Mouse (Mus musculus) left cerebral cortex, postnatal 4 days (tissue): ENCODE measurements around the gene Zdhhc22. TPM values are rescaled to one million over a fixed set of nuclear protein-coding genes. Genes with fewer than 3 reads are reported as not detected.
A peak's percentile ranks its signal among the peaks of the same experiment; 100 is the strongest.

Experiments used
- DNase-seq: peaks from one replicate; pipeline ENCODE4 v3.0.0-alpha.2; 2022
- intact Hi-C: fragments of 180-260 bp; cut with DNase I; formaldehyde crosslinking; loops from one replicate; pipeline ENCODE4 v1.15.1; 2025
- total RNA-seq, 2 experiments: library from RNA; stranded (reverse); gene quantifications; 2 replicates each; pipeline ENCODE4 v1.2.3; 2021

Gene Zdhhc22
- 10 to 100 TPM; 15.8 to 19.0 TPM for total RNA-seq

GRCm38 (mm10) chr12:86989890-86990754 lies at the start of gene Zdhhc22:
TSS of gene Zdhhc22 (minus strand) at chr12:86990430.
- intact Hi-C loops, result no loop called here
- peak; percentile 67 for DNase-seq

GRCm38 (mm10) chr12:87036631-87037030 lies 46.4 kb upstream of the Zdhhc22 start:
- no peak for DNase-seq
- intact Hi-C loops, result no loop called here

GRCm38 (mm10) chr12:87031163-87031763 lies 41.0 kb upstream of the Zdhhc22 start:
- DNase-seq, result peak; percentile 81
- intact Hi-C loops, result no loop called here

- intact Hi-C loops, result no loop called here
- peak; percentile 51 for DNase-seq
Measured at GRCm38 (mm10) chr12:87029251-87029976, 39.2 kb upstream of the Zdhhc22 start.

GRCm38 (mm10) chr12:87028068-87028467 lies 37.8 kb upstream of the Zdhhc22 start:
- DNase-seq, result no peak
- intact Hi-C loops, result no loop called here

- intact Hi-C loops, result no loop called here
- DNase-seq, result no peak
Measured at GRCm38 (mm10) chr12:87027391-87027790, 37.2 kb upstream of the Zdhhc22 start.

GRCm38 (mm10) chr12:87026871-87027240 lies 36.6 kb upstream of the Zdhhc22 start:
- DNase-seq, result no peak
- intact Hi-C loops, result no loop called here

GRCm38 (mm10) chr12:87026109-87026870 lies 36.1 kb upstream of the Zdhhc22 start:
- intact Hi-C loops, result no loop called here
- peak; percentile 51 for DNase-seq

GRCm38 (mm10) chr12:87023456-87023855 lies 33.2 kb upstream of the Zdhhc22 start:
- intact Hi-C loops, result no loop called here
- no peak for DNase-seq

GRCm38 (mm10) chr12:87022006-87022405 lies 31.8 kb upstream of the Zdhhc22 start:
- intact Hi-C loops, result no loop called here
- no peak for DNase-seq

- intact Hi-C loops, result no loop called here
- no peak for DNase-seq
Measured at GRCm38 (mm10) chr12:87021040-87021439, 30.8 kb upstream of the Zdhhc22 start, which contains the start of gene Tmem63c. TSS of gene Tmem63c (plus strand) at chr12:87021340.

GRCm38 (mm10) chr12:87018756-87019155 lies 28.5 kb upstream of the Zdhhc22 start:
- intact Hi-C loops, result no loop called here
- peak; percentile 74 for DNase-seq

GRCm38 (mm10) chr12:87017041-87017440 lies 26.8 kb upstream of the Zdhhc22 start:
- DNase-seq, result no peak
- intact Hi-C loops, result no loop called here

GRCm38 (mm10) chr12:87004596-87004995 lies 14.4 kb upstream of the Zdhhc22 start:
- DNase-seq, result no peak
- intact Hi-C loops, result no loop called here

GRCm38 (mm10) chr12:87003606-87004005 lies 13.4 kb upstream of the Zdhhc22 start:
- intact Hi-C loops, result loop anchor here (2.0 kb wide), 1 partner anchor 49 kb away; no protein-coding TSS in a partner anchor
- DNase-seq, result no peak

GRCm38 (mm10) chr12:87002815-87003214 lies 12.6 kb upstream of the Zdhhc22 start:
- intact Hi-C loops, result loop anchor here (2.0 kb wide), 1 partner anchor 50 kb away; no protein-coding TSS in a partner anchor
- DNase-seq, result no peak

GRCm38 (mm10) chr12:87002209-87002608 lies 12.0 kb upstream of the Zdhhc22 start:
- intact Hi-C loops, result loop anchor here (2.0 kb wide), 1 partner anchor 51 kb away; no protein-coding TSS in a partner anchor

GRCm38 (mm10) chr12:87000840-87001176 lies 10.6 kb upstream of the Zdhhc22 start:
- no peak for DNase-seq
- intact Hi-C loops, result no loop called here

More at GRCm38 (mm10) chr12:87002209-87002608, 12.0 kb upstream of the Zdhhc22 start:
- no peak for DNase-seq

- intact Hi-C loops, result no loop called here
- no peak for DNase-seq
Measured at GRCm38 (mm10) chr12:87000151-87000839, 10.1 kb upstream of the Zdhhc22 start.

- intact Hi-C loops, result no loop called here
Measured at GRCm38 (mm10) chr12:86999283-86999820, 9.1 kb upstream of the Zdhhc22 start.

More at GRCm38 (mm10) chr12:86999283-86999820, 9.1 kb upstream of the Zdhhc22 start:
- DNase-seq, result no peak
